Mouse (Mus musculus) kidney, postnatal 4 days (tissue): ENCODE results near the gene Rdh8.
"Not testable (repeated sequence)": the region's sequence is repeated elsewhere in the genome, so short reads cannot be mapped to it uniquely, and the experiment has no call there.

ENCODE experiments used
- DNase-seq, 2 experiments: peaks; one replicate each; pipeline ENCODE4 v3.0.0; 2021; ENCODE audit warnings: mixed read lengths in 2 of 2

Rdh8 gene

DNA sequence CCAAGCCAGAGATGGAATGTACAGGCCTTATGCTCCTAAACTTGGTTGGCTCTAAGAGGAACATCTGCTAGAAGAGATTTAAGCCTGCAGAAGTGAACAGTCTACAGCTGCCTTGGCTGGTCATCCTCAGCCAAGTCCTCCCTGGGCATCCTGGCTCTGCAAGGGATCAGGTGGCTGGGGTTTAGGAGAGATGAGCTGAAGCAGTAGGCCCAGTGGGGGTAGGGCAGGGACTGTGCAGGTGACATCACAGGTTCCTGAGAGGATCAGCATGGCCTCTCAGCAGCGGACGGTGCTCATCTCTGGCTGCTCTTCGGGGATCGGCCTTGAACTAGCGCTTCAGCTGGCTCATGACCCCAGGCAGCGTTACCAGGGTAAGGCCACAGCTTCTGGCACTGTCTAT, at the start of gene Rdh8:
Rdh8 (plus strand) TSS at position 268 of the 400 bp plus-strand sequence.
- DNase-seq, result no peak

GRCm38 (mm10) chr9:20781286-20781685, 37.0 kb upstream of the Rdh8 start:
- DNase-seq, result no peak

DNA sequence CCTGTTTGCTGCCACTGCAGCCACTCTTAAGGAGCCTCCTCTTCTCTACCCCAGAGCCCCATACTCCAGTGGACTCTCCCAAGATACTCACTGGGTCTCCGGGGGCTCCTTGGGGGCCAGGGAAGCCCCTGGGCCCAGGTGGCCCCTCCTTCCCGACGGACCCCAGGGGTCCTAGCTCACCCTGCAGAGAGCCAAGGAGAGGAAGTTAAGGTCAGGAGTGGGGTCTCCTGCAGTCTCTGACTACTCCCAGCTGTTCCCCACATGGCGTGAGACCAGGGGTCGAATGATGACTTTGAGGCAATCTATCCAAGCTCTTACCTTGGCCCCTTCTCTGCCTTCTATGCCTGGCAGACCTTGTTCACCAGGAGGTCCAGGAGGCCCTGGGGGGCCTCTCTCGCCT, 33.2 kb upstream of the Rdh8 start:
- DNase-seq, result peak; percentile 42 to 47

DNA sequence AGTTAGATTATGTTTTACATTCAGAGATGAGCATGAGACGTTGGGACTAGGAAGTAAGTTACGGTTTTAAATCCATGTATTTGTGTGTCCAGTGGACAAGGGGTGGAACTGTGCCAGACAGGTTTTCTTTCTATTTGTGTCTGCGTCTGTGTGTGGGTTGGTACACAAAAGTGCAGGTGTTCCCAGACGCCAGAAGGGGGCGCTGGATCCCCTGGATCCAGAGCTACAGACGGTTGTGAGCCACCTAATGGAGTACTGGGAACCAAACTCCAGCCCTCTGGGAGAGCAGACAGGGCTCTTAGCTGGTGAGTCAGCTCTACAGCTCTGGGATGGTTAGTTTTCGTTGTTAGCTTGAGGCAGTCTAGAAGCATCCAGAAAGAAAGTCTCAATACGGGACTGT, 30.3 kb upstream of the Rdh8 start:
- no peak for DNase-seq

DNA sequence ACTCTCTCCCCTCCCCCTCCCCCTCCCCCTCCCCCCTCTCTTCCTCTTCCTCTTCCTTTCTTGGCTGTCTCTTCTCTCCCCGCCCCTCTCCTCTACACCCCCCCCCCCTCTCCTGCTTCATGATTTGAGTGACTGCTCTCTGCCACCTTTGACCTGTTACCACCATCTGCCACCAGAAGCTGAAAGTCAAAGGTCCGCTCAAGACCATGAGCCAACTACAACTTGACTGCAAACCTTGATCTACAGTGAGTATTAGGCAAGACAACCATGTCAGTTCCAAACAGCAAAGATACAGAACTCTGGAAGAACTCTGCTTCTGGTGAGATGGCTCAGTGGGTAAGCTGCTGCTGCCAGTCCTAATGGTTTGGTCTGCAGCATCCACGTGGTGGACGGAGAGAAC, 28.7 kb upstream of the Rdh8 start:
- DNase-seq, result no peak

GRCm38 (mm10) chr9:20790345-20790744, 28.0 kb upstream of the Rdh8 start:
- no peak for DNase-seq

GRCm38 (mm10) chr9:20794108-20794806, 24.0 kb upstream of the Rdh8 start:
- peak; percentile 44 to 65 for DNase-seq

- DNase-seq, result peak; percentile 62 to 71
Observed at GRCm38 (mm10) chr9:20804266-20805158, 13.8 kb upstream of the Rdh8 start.

GRCm38 (mm10) chr9:20805159-20805495, 13.2 kb upstream of the Rdh8 start:
- DNase-seq, result peak in 1 of 2 experiments; percentile 27

- DNase-seq, result no peak
Observed at GRCm38 (mm10) chr9:20805706-20806105, 12.6 kb upstream of the Rdh8 start.

- DNase-seq, result no peak
Observed at GRCm38 (mm10) chr9:20810271-20810670, 8.0 kb upstream of the Rdh8 start.

DNA sequence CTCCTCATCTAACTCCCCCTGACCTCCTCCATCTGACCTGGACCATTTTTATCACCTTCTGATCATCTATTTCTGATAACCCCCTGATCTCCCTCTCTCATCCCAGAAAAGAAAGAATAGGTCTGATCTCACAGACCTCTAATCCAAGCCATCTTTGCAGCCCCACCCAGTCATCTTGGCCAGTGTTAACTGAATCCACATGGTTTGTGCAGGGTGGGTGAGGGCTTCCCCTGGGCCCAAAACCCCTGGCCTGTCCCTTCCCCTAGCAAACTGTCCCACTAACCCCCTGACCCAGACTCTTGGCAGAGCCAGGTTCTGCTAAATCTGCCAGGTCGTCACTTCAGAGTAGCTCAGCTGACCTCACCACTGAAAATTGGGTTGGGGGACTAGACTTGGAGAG, 7.5 kb upstream of the Rdh8 start:
- DNase-seq, result no peak

GRCm38 (mm10) chr9:20812537-20813271, 5.6 kb upstream of the Rdh8 start:
- peak; percentile 86 to 87 for DNase-seq

GRCm38 (mm10) chr9:20814521-20815272, 3.6 kb upstream of the Rdh8 start, which contains the start of gene Col5a3:
Col5a3 (minus strand) TSS chr9:20815067.
- peak; percentile 73 to 86 for DNase-seq

GRCm38 (mm10) chr9:20820001-20820400, 1.7 kb downstream of the Rdh8 start:
- DNase-seq, result no peak

DNA sequence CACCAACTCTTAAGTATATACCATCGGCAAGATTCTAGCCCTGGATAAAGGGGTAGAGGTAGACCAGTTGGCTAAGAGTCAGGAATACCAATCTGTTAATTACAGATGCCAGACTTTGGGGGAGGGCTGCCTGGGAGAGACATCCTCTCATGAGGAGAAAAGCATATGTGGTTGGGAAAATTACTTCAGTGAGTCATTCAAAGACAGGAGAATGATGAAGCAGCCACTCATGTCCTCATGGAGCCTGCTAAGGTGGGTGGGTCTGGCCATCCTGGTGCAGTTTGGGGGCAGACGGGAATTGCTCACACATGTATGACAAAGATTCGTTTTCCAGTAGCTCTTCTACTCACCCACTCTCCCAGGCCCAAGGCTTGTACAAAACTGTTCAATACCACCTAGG, 4.5 kb downstream of the Rdh8 start:
- no peak for DNase-seq

GRCm38 (mm10) chr9:20825781-20826180, 7.5 kb downstream of the Rdh8 start:
- DNase-seq, result no peak

GRCm38 (mm10) chr9:20828127-20828526, 9.8 kb downstream of the Rdh8 start:
- no peak for DNase-seq

GRCm38 (mm10) chr9:20830901-20831643, 12.8 kb downstream of the Rdh8 start:
- peak; percentile 98 for DNase-seq

DNA sequence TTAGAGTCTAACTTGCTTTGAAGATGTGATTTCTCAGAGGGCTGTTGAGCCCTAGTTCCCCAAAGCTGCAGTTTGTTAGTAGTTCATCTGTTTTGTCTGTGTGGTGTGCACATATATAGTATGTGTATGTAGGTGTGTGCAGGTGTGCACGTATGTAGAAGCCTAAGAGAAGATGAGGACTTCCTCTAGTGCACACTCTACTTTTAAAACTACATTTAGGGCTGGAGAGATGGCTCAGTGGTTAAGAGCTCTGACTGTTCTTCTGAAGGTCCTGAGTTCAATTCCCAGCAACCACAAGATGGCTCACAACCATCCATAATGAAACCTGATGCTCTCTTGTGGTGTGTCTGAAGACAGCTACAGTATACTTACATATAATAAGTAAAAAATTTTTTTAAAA, 16.6 kb downstream of the Rdh8 start:
- no peak for DNase-seq

DNA sequence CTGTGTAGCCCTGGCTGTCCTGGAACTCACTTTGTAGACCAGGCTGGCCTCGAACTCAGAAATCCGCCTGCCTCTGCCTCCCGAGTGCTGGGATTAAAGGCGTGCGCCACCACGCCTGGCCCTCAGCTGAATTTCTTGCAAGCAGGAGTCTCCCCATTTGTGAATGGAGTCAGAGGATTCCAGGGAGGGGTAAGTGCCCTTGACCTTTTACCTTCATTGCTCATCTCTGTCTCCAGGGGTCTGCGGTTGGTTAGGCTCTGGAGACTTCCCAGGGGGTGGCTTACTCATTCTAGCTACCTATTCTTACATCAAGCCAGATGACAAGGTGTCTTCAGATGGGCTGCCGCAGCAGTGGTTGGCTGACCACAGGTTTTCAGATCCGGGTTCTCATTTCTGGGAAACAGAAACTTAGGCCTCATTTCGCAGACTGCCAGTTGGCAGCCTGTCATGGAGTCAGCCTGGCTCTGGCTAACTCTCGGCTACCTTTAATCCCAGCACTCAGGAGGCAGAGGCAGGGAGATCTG, 17.2 kb downstream of the Rdh8 start:
- not testable (repeated sequence) for DNase-seq
